Comparison of ENCODE assay signal across 25 mouse cellular contexts in genomic region chr2:143013057-143013456, GRCm38 (mm10). TPM values are rescaled to one million over a fixed set of nuclear protein-coding genes. Genes with fewer than 3 reads are reported as not detected.
DNase-seq lines count a peak whose midpoint lies in the region; ATAC-seq lines count a peak whose summit lies in the region.
"Had no signal": no experiment of that assay in that cellular context is flagged by ENCODE, and none has a peak within 500 bp of the region (broad histone marks: within the 10 kb centered on the region; RNA-seq: fewer than 3 reads in every experiment).

No protein-coding gene starts in this region.

- H3K27me3 ChIP-seq in forebrain, embryonic 13.5 days: no peaks in the 10 kb centered on the region
- H3K27me3 ChIP-seq in forebrain, embryonic 12.5 days: no peaks in the 10 kb centered on the region
- H3K27me3 ChIP-seq in megakaryocyte, embryonic 14.5 days (replicated peaks): no peaks in the 10 kb centered on the region
- H3K27me3 ChIP-seq: limb, embryonic 15.5 days had no signal

- no peaks in the 10 kb centered on the region for H3K36me3 ChIP-seq in forebrain, embryonic 13.5 days (ENCODE audit: poor library complexity, severe bottlenecking)
- H3K36me3 ChIP-seq in forebrain, embryonic 12.5 days (replicated peaks): no peaks in the 10 kb centered on the region
- H3K36me3 ChIP-seq in megakaryocyte, embryonic 14.5 days (replicated peaks; ENCODE audit: low read length): no peaks in the 10 kb centered on the region
- H3K36me3 ChIP-seq: hindbrain, embryonic 10.5 days; limb, embryonic 15.5 days; midbrain, embryonic 10.5 days had no signal

- H3K4me1 ChIP-seq in forebrain, embryonic 13.5 days: 0 out of 2 replicates have a peak, but pooled peaks cover 3% of the 10 kb centered on the region
- no peaks in the 10 kb centered on the region for H3K4me1 ChIP-seq in forebrain, embryonic 12.5 days
- peaks cover 9% of the 10 kb centered on the region for H3K4me1 ChIP-seq in megakaryocyte, embryonic 14.5 days
- H3K4me1 ChIP-seq: hindbrain, embryonic 10.5 days; limb, embryonic 15.5 days; midbrain, embryonic 10.5 days had no signal

- no peak overlapping the region for H3K4me2 ChIP-seq in forebrain, embryonic 13.5 days
- H3K4me2 ChIP-seq in forebrain, embryonic 12.5 days: no peak overlapping the region
- H3K4me2 ChIP-seq: limb, embryonic 15.5 days; lung, embryonic 14.5 days had no signal

- DNase-seq in thymus, postnatal 4 days: no peak
- no peak for DNase-seq in layer of hippocampus, adult 18-20 months (ENCODE audit: low spot score in 2 of 2)
- no peak for DNase-seq in lung, postnatal 14 days
- DNase-seq: adrenal gland, postnatal 10 days; B cell, adult 2 months; cerebellum, adult 8-10 months; cerebellum, postnatal 36 days; gastrocnemius, postnatal 14 days; kidney, postnatal 4 days; left cerebral cortex, postnatal 4 days; lung, embryonic 14.5 days; lung, postnatal 36 days; thymus, adult 18-20 months had no signal

- H3K9ac ChIP-seq in forebrain, embryonic 13.5 days: no peak overlapping the region
- no peak overlapping the region for H3K9ac ChIP-seq in forebrain, embryonic 12.5 days
- H3K9ac ChIP-seq: limb, embryonic 15.5 days; liver, embryonic 14.5 days; lung, embryonic 14.5 days had no signal

- WGBS in forebrain, embryonic 13.5 days: 75% methylated on average over 5 of the region's 5 CpGs
- WGBS in forebrain, embryonic 12.5 days: 79% methylated on average over 5 of the region's 5 CpGs

- H3K4me3 ChIP-seq in forebrain, embryonic 13.5 days: no peak overlapping the region
- H3K4me3 ChIP-seq in forebrain, embryonic 12.5 days (replicated peaks): no peak overlapping the region
- peak overlapping the region; percentile 75 for H3K4me3 ChIP-seq in megakaryocyte, embryonic 14.5 days (replicated peaks)
- H3K4me3 ChIP-seq: hindbrain, embryonic 10.5 days; limb, embryonic 15.5 days; midbrain, embryonic 10.5 days had no signal

- H3K27ac ChIP-seq in forebrain, embryonic 13.5 days: no peak overlapping the region
- H3K27ac ChIP-seq in forebrain, embryonic 12.5 days: no peak overlapping the region
- H3K27ac ChIP-seq: hindbrain, embryonic 10.5 days; hindbrain, postnatal 0 days; limb, embryonic 15.5 days; liver, embryonic 14.5 days; midbrain, embryonic 10.5 days had no signal

- 0 out of 2 replicates have a peak, but pooled peaks have one; percentile 43 for ATAC-seq in forebrain, embryonic 13.5 days
- ATAC-seq in forebrain, embryonic 12.5 days (ENCODE audit: low FRiP score): no peak
- no peak for ATAC-seq in megakaryocyte, adult 5-6 weeks (ENCODE audit: poor library complexity, severe bottlenecking)
- peak; percentile 81 for ATAC-seq in granulocyte monocyte progenitor cell, adult 5-6 weeks (replicated peaks; ENCODE audit: poor library complexity, severe bottlenecking)
- ATAC-seq: hindbrain, postnatal 0 days; intestine, embryonic 16.5 days; midbrain, embryonic 16.5 days had no signal

- H3K9me3 ChIP-seq in forebrain, embryonic 13.5 days (replicated peaks): no peaks in the 10 kb centered on the region
- no peaks in the 10 kb centered on the region for H3K9me3 ChIP-seq in forebrain, embryonic 12.5 days
- H3K9me3 ChIP-seq in megakaryocyte, embryonic 14.5 days: no peaks in the 10 kb centered on the region
- H3K9me3 ChIP-seq: hindbrain, embryonic 10.5 days; limb, embryonic 15.5 days; midbrain, embryonic 10.5 days had no signal

RNA-seq across cellular contexts. Expression of gene Snrpb2, which starts 49.8 kb away (rescaled TPM):
- 95.4 and 108 TPM in 2 replicates for polyA plus RNA-seq in forebrain, embryonic 13.5 days (2015; fragmentation: Nextera tagmentation; extraction: Ambion mirVana)
- polyA plus RNA-seq in forebrain, embryonic 12.5 days (2016; fragmentation: Nextera tagmentation; extraction: Ambion mirVana): 117 and 120 TPM in 2 replicates
- 2.7 TPM in 1 of 2 replicates, not detected in the other for polyA plus RNA-seq in megakaryocyte, embryonic 14.5 days (2012; ENCODE audit: insufficient read depth, low replicate concordance)
- 114 and 133 TPM in 2 replicates for total RNA-seq in megakaryocyte, adult 5-6 weeks (2015)
- total RNA-seq in megakaryocyte, adult 5-6 weeks (2017): 116 and 145 TPM in 2 replicates
- total RNA-seq in granulocyte monocyte progenitor cell, adult 5-6 weeks (2014; fragmentation: Nextera tagmentation): 65.5 and 77.1 TPM in 2 replicates
- total RNA-seq in granulocyte monocyte progenitor cell, adult 5-6 weeks (2017): 103 and 146 TPM in 2 replicates
- total RNA-seq in layer of hippocampus, adult 18-20 months (2021): 10 to 100 TPM; 37.8 to 39.7 TPM

Comparison
In these comparisons a context has a peak if more than half of its experiments do, and no peak if none do; other contexts are left out.
1. ATAC-seq: peak in forebrain, embryonic 13.5 days (single experiment) and granulocyte monocyte progenitor cell, adult 5-6 weeks (single experiment); none in forebrain, embryonic 12.5 days (single experiment) and megakaryocyte, adult 5-6 weeks (single experiment).